Mouse (Mus musculus) embryonic fibroblast, embryonic 13.5 days (primary cell): ENCODE results near the gene Pttg1ip.

Experiments
- CTCF ChIP-seq: IDR thresholded peaks from 2 replicates; pipeline ENCODE4 v1.5.1; 2011; ENCODE audit warnings: mild to moderate bottlenecking, control low read depth, low read length, moderate library complexity, borderline replicate concordance; ENCODE audit not compliant: insufficient read depth
- POLR2A ChIP-seq: IDR thresholded peaks from 2 replicates; pipeline ENCODE4 v1.6.1; 2011; ENCODE audit warnings: low read depth, mild to moderate bottlenecking, control low read depth, low read length, moderate library complexity

DNA sequence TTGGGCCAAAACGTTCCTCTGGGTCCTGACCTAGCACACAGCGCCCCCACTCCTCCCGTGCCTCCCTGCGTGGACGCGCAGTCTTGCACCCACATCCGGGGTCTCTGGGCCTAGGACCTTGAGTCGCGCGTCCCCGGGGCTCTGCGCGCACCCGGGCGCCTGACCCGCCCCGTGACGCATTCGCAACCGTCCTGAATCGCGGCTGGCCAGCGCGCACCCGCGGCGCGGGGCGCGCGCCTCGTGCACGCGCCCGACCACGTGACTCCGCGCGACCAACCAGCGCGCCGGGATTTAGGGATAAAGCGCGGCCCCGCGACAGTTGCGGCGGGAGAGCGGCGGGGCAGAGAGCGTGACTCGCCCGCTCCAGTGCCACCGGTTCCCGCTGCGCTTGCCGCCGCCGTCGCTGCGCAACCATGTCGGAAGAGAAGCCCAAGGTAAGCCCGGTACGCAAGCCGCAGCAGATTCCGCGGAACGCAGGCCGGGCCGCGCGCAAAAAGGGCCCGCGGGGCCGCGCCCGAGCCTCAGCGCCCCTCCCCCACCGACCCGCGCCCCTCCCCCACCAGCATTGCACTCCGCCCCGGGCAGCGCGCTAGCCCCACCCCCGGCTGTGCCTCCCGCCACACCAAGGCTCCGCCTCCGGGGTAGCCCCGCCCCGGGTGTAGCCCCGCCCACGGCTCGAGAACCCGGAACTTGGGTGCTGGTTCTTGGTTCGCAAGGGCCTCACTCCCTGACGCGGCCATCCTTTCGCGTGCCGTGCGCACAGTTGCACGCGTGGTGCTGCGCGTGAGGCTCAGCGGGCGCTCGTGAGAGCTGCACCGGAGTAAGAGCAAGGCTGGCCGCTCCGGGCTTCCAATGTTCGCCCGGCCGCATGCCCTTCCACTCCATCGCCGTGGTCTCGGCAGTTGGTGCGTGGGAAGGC, 24.6 kb downstream of the Pttg1ip start, which contains the start of the genes Sumo3 and Gm49325:
- 0 out of 2 replicates have a peak, but pooled peaks have one; percentile 10 for TF ChIP-seq CTCF
- peak; percentile 90 for TF ChIP-seq POLR2A
